Mouse (Mus musculus) ES-E14 (cell line): ENCODE measurements at regions not wholly inside any gene's neighbourhood (a gene's known extent, or its start where the extent isn't known, plus 50 kb on each side); places are given as distances from the start of the nearest gene placed in this dataset.

Source experiments
- CHD2 ChIP-seq: IDR thresholded peaks from 2 replicates; pipeline ENCODE4 v1.6.1; 2014; ENCODE audit warnings: mild to moderate bottlenecking, low read depth, low read length, inconsistent platforms
- MAFK ChIP-seq: IDR thresholded peaks from 2 replicates; pipeline ENCODE4 v1.6.1; 2014; ENCODE audit warnings: mild to moderate bottlenecking, low read depth, low read length, inconsistent platforms; ENCODE audit not compliant: insufficient read depth

GRCm38 (mm10) chr13:78783591-78784240 lies 584.2 kb upstream of the Nr2f1 start:
- TF ChIP-seq MAFK (no peak), CHD2 (no peak)
